In genomic region chr4:152625032-152626003, GRCm38 (mm10) we compare ENCODE assay signal across 8 mouse cellular contexts.
DNase-seq lines count a peak whose midpoint lies in the region; ATAC-seq and TF ChIP-seq lines count a peak whose summit lies in the region.

No protein-coding gene starts in this region.

- no peak; the same call in 1 of the 2 replicates for ATAC-seq in embryonic facial prominence, embryonic 13.5 days (ENCODE audit: insufficient number of reproducible peaks, insufficient read depth, low FRiP score, low TSS enrichment, low read depth)
- ATAC-seq in heart, embryonic 14.5 days (ENCODE audit: insufficient number of reproducible peaks, insufficient read depth, low FRiP score, low read depth) = peak; percentile 27; the same call in 1 of the 2 replicates
- peak; percentile 74 for ATAC-seq in kidney, postnatal 0 days (replicated peaks; ENCODE audit: low FRiP score, low read depth)
- peak; percentile 20; the same call in 1 of the 2 replicates for ATAC-seq in limb, embryonic 15.5 days (ENCODE audit: insufficient number of reproducible peaks, low FRiP score, low TSS enrichment, low read depth)

- DNase-seq in 3T3-L1 (ENCODE audit: low read depth, low spot score) = peak; percentile 69
- DNase-seq in adrenal gland, postnatal 25 days = peak; percentile 58
- DNase-seq in kidney, postnatal 0 days (ENCODE audit: low spot score) = peak; percentile 90
- DNase-seq in neural tube, embryonic 10.5 days (ENCODE audit: extremely low spot score, low spot score) = peak; percentile 73
- peak; percentile 19 for DNase-seq in thymus, postnatal 0 days (ENCODE audit: low spot score)

- no peak overlapping the region for H3K27ac ChIP-seq in embryonic facial prominence, embryonic 13.5 days
- H3K27ac ChIP-seq in heart, embryonic 14.5 days (replicated peaks in 1 of 2; ENCODE audit: control insufficient read depth in 1 of 2, insufficient read depth in 1 of 2, low read depth in 2 of 2, low read length in 2 of 2) = no peak overlapping the region
- H3K27ac ChIP-seq in kidney, postnatal 0 days = no peak overlapping the region
- no peak overlapping the region for H3K27ac ChIP-seq in limb, embryonic 15.5 days

- peaks cover 20% of the 10 kb centered on the region; the same call in 1 of the 2 replicates for H3K27me3 ChIP-seq in embryonic facial prominence, embryonic 13.5 days
- H3K27me3 ChIP-seq in heart, embryonic 14.5 days (ENCODE audit: control insufficient read depth, insufficient read depth, low read length) = peaks cover 13% of the 10 kb centered on the region
- no peaks in the 10 kb centered on the region for H3K27me3 ChIP-seq in kidney, postnatal 0 days (ENCODE audit: insufficient read depth, low read length)
- peaks cover 9% of the 10 kb centered on the region; the same call in 1 of the 2 replicates for H3K27me3 ChIP-seq in limb, embryonic 15.5 days

- no peak overlapping the region for H3K9ac ChIP-seq in embryonic facial prominence, embryonic 13.5 days
- H3K9ac ChIP-seq in heart, embryonic 14.5 days (ENCODE audit: low read length) = no peak overlapping the region
- no peak overlapping the region for H3K9ac ChIP-seq in kidney, postnatal 0 days (ENCODE audit: low read depth, low read length)
- H3K9ac ChIP-seq in limb, embryonic 15.5 days = no peak overlapping the region

- H3K36me3 ChIP-seq in embryonic facial prominence, embryonic 13.5 days = no peaks in the 10 kb centered on the region
- no peaks in the 10 kb centered on the region for H3K36me3 ChIP-seq in heart, embryonic 14.5 days (ENCODE audit: control insufficient read depth, insufficient read depth, low read length)
- H3K36me3 ChIP-seq in kidney, postnatal 0 days (ENCODE audit: insufficient read depth, low read length) = no peaks in the 10 kb centered on the region
- H3K36me3 ChIP-seq in limb, embryonic 15.5 days = no peaks in the 10 kb centered on the region

- H3K9me3 ChIP-seq in embryonic facial prominence, embryonic 13.5 days = no peaks in the 10 kb centered on the region
- H3K9me3 ChIP-seq in heart, embryonic 14.5 days (ENCODE audit: control insufficient read depth, low read length) = no peaks in the 10 kb centered on the region
- no peaks in the 10 kb centered on the region for H3K9me3 ChIP-seq in kidney, postnatal 0 days (replicated peaks; ENCODE audit: low read length)
- no peaks in the 10 kb centered on the region for H3K9me3 ChIP-seq in limb, embryonic 15.5 days

- 5% methylated on average over 22 of the region's 22 CpGs for WGBS in embryonic facial prominence, embryonic 13.5 days
- WGBS in heart, embryonic 14.5 days = 2% methylated on average over 22 of the region's 22 CpGs
- 3% methylated on average over 22 of the region's 22 CpGs for WGBS in kidney, postnatal 0 days
- WGBS in limb, embryonic 15.5 days = 5% methylated on average over 22 of the region's 22 CpGs

- peak; percentile 96 for TF ChIP-seq CTCF in kidney, postnatal 0 days (IDR thresholded peaks at IDR 0.05; ENCODE audit: low read depth)

- H3K4me2 ChIP-seq in embryonic facial prominence, embryonic 13.5 days = peak overlapping the region; percentile 42
- peak overlapping the region; percentile 27; the same call in 1 of the 2 replicates for H3K4me2 ChIP-seq in heart, embryonic 14.5 days (ENCODE audit: low read length)
- peak overlapping the region; percentile 37 for H3K4me2 ChIP-seq in kidney, postnatal 0 days (ENCODE audit: low read length)
- H3K4me2 ChIP-seq in limb, embryonic 15.5 days = peak overlapping the region; percentile 19; the same call in 1 of the 2 replicates

- peaks cover 17% of the 10 kb centered on the region for H3K4me1 ChIP-seq in embryonic facial prominence, embryonic 13.5 days
- peaks cover 0 to 6% of the 10 kb centered on the region in 2 experiments; a peak in 2 of 4 replicates for H3K4me1 ChIP-seq in heart, embryonic 14.5 days (ENCODE audit: control insufficient read depth in 2 of 2, insufficient read depth in 2 of 2, low read length in 2 of 2)
- H3K4me1 ChIP-seq in kidney, postnatal 0 days (replicated peaks; ENCODE audit: insufficient read depth, low read length) = peaks cover 3% of the 10 kb centered on the region; the same call in 1 of the 2 replicates
- H3K4me1 ChIP-seq in limb, embryonic 15.5 days = peaks cover 12% of the 10 kb centered on the region

- no peak overlapping the region for H3K4me3 ChIP-seq in embryonic facial prominence, embryonic 13.5 days
- no peak overlapping the region for H3K4me3 ChIP-seq in heart, embryonic 14.5 days (ENCODE audit: control insufficient read depth in 1 of 2, insufficient read depth in 1 of 2, low read depth in 1 of 2, low read length in 2 of 2)
- no peak overlapping the region for H3K4me3 ChIP-seq in kidney, postnatal 0 days (replicated peaks; ENCODE audit: low read depth, low read length)
- no peak overlapping the region for H3K4me3 ChIP-seq in limb, embryonic 15.5 days

Comparison
In these comparisons a context has a peak if more than half of its experiments do, and no peak if none do; other contexts are left out.
1. DNase-seq: peak in every context shown above with its lines; median percentile 90 in kidney, postnatal 0 days; 73 in neural tube, embryonic 10.5 days; 69 in 3T3-L1; 58 in adrenal gland, postnatal 25 days; 19 in thymus, postnatal 0 days.